10 mouse cellular contexts compared by ENCODE assay signal in the genomic region with DNA sequence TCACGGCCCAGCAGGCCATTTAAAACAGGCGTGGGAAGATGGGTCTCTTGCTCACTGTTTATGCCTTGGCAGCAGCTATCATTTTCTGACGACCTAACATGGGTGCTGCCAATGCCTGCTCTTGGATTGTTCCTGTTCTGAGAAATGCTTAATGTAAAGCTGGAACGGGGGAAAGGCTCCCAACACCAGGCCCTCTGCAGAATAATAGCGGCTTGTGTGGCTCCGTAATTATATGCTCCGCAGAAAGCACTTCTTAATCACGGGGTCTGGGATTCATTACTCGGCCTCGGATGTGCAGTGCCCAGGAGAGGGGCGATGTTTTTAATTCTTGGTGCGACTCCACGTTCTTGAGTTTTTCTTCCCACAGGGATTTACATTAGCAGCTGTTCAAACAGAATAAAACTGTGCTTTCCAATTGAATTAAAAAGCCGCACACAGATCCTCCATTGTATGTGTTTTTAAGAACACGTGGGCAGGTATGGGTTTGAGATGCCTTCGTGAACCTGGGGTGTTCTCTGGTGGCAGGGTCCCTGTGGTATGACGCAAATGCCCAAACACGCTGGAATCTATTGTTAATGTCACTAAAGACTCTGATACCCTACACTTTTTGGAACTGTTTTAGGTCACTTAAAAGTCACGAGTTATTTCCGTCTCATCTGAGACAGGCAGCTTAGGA.
DNase-seq lines count a peak whose midpoint lies in the region; ATAC-seq and TF ChIP-seq lines count a peak whose summit lies in the region.
"Had no signal": no experiment of that assay in that cellular context is flagged by ENCODE, and none has a peak within 500 bp of the region (broad histone marks: within the 10 kb centered on the region; RNA-seq: fewer than 3 reads in every experiment).

No protein-coding gene starts in this region.

- H3K4me1 ChIP-seq in spleen, adult 2 months (ENCODE audit: control insufficient read depth, insufficient read depth, insufficient read length): peaks cover 24% of the 10 kb centered on the region; the same call in 1 of the 2 replicates
- peaks cover 44% of the 10 kb centered on the region for H3K4me1 ChIP-seq in limb, embryonic 11.5 days (ENCODE audit: control insufficient read depth, insufficient read depth, low read length)
- H3K4me1 ChIP-seq in stomach, postnatal 0 days (replicated peaks; ENCODE audit: control insufficient read depth, insufficient read depth): peaks cover 2% of the 10 kb centered on the region; the same call in 1 of the 2 replicates

- H3K9me3 ChIP-seq in limb, embryonic 11.5 days (ENCODE audit: control insufficient read depth, low read length): no peaks in the 10 kb centered on the region
- H3K9me3 ChIP-seq in stomach, postnatal 0 days (ENCODE audit: control insufficient read depth, low read length): no peaks in the 10 kb centered on the region

- no peaks in the 10 kb centered on the region for H3K27me3 ChIP-seq in spleen, adult 2 months (ENCODE audit: control insufficient read depth, insufficient read depth, low read length)
- no peaks in the 10 kb centered on the region for H3K27me3 ChIP-seq in limb, embryonic 11.5 days (ENCODE audit: control insufficient read depth, insufficient read depth, low read length)
- H3K27me3 ChIP-seq in stomach, postnatal 0 days (ENCODE audit: control insufficient read depth, insufficient read depth, low read length): no peaks in the 10 kb centered on the region
- H3K27me3 ChIP-seq: Patski had no signal

- H3K27ac ChIP-seq in spleen, adult 2 months (ENCODE audit: insufficient read depth, low read length): peak overlapping the region; percentile 88; the same call in 1 of the 2 replicates
- H3K27ac ChIP-seq in limb, embryonic 11.5 days (replicated peaks; ENCODE audit: low read depth, low read length): peak overlapping the region; percentile 92
- 0 out of 2 replicates have a peak overlapping the region, but pooled peaks have one; percentile 40 for H3K27ac ChIP-seq in stomach, postnatal 0 days (replicated peaks)

- no peak overlapping the region for H3K4me2 ChIP-seq in limb, embryonic 11.5 days (ENCODE audit: low read depth, severe bottlenecking)
- no peak overlapping the region for H3K4me2 ChIP-seq in stomach, postnatal 0 days (replicated peaks; ENCODE audit: low read depth)

- H3K4me3 ChIP-seq in spleen, adult 2 months (ENCODE audit: extremely low read depth, insufficient read depth, insufficient read length): no peak overlapping the region
- no peak overlapping the region for H3K4me3 ChIP-seq in limb, embryonic 11.5 days (ENCODE audit: low read depth, low read length)
- no peak overlapping the region for H3K4me3 ChIP-seq in stomach, postnatal 0 days (ENCODE audit: low read depth, low read length)

- peak; percentile 55; the same call in 1 of the 2 replicates for ATAC-seq in limb, embryonic 11.5 days (ENCODE audit: insufficient number of reproducible peaks, low FRiP score, low TSS enrichment, low read depth)
- no peak for ATAC-seq in stomach, postnatal 0 days (ENCODE audit: low FRiP score, low TSS enrichment)
- ATAC-seq: Patski had no signal

- TF ChIP-seq EP300 in stomach, postnatal 0 days (optimal IDR thresholded peaks at IDR 0.05): no peak

- H3K36me3 ChIP-seq in spleen, adult 2 months (ENCODE audit: control insufficient read depth, insufficient read depth, low read length): no peaks in the 10 kb centered on the region
- no peaks in the 10 kb centered on the region; the same call in 1 of the 2 replicates for H3K36me3 ChIP-seq in limb, embryonic 11.5 days (ENCODE audit: control insufficient read depth, insufficient read depth, low read length)
- peaks cover 6% of the 10 kb centered on the region for H3K36me3 ChIP-seq in stomach, postnatal 0 days (ENCODE audit: control insufficient read depth, insufficient read depth, low read length)

- TF ChIP-seq CTCF in spleen, adult 2 months (IDR thresholded peaks at IDR 0.05; ENCODE audit: extremely low read depth, insufficient read depth, insufficient read length, insufficient replicate concordance): no peak
- TF ChIP-seq CTCF in stomach, postnatal 0 days (IDR thresholded peaks at IDR 0.05; ENCODE audit: low read depth): no peak

- no peak for TF ChIP-seq POLR2A in spleen, adult 2 months (IDR thresholded peaks at IDR 0.05; ENCODE audit: low read depth, low read length)

- 93% methylated on average over 20 of the region's 20 CpGs for WGBS in spleen, adult 2 months
- 24% methylated on average over 20 of the region's 20 CpGs for WGBS in limb, embryonic 11.5 days
- WGBS in stomach, postnatal 0 days: 61% methylated on average over 20 of the region's 20 CpGs

- H3K9ac ChIP-seq in limb, embryonic 11.5 days (ENCODE audit: low read length): no peak overlapping the region
- H3K9ac ChIP-seq in stomach, postnatal 0 days (ENCODE audit: low read length): no peak overlapping the region

- DNase-seq in embryo, embryonic 11 days: peak; percentile 63
- no peak for DNase-seq in embryo, embryonic 10.5 days (ENCODE audit: low spot score)
- no peak for DNase-seq in spleen, adult 2 months (ENCODE audit: low read depth in 1 of 2, low spot score in 2 of 2)
- no peak for DNase-seq in spleen, adult 12 weeks (ENCODE audit: low spot score)
- DNase-seq in limb, embryonic 11.5 days (ENCODE audit: low spot score): peak; percentile 59
- DNase-seq in stomach, postnatal 0 days (ENCODE audit: low spot score): no peak
- no peak for DNase-seq in kidney, postnatal 14 days
- no peak for DNase-seq in cerebellum, adult 18-20 months
- DNase-seq: kidney, adult 2 months had no signal

Comparison
In these comparisons a context has a peak if more than half of its experiments do, and no peak if none do; other contexts are left out.
1. DNase-seq: peak in embryo, embryonic 11 days (single experiment) and limb, embryonic 11.5 days (single experiment); none in embryo, embryonic 10.5 days (single experiment), spleen, adult 2 months (0 of 2), spleen, adult 12 weeks (single experiment), stomach, postnatal 0 days (single experiment), kidney, postnatal 14 days (single experiment) and cerebellum, adult 18-20 months (0 of 2).
2. H3K27ac ChIP-seq: peak in every context shown above with its lines; median percentile 92 in limb, embryonic 11.5 days; 88 in spleen, adult 2 months; 40 in stomach, postnatal 0 days.